Mouse (Mus musculus) R1 (cell line): Measurements from ENCODE around the gene Rsrc1.
A peak's percentile ranks its signal among the peaks of the same experiment; 100 is the strongest.

ENCODE experiments used
- DNase-seq: peaks from one replicate; pipeline ENCODE4 v3.0.0-alpha.2; 2018; ENCODE audit warnings: low read depth, low spot score

Rsrc1 gene

DNA sequence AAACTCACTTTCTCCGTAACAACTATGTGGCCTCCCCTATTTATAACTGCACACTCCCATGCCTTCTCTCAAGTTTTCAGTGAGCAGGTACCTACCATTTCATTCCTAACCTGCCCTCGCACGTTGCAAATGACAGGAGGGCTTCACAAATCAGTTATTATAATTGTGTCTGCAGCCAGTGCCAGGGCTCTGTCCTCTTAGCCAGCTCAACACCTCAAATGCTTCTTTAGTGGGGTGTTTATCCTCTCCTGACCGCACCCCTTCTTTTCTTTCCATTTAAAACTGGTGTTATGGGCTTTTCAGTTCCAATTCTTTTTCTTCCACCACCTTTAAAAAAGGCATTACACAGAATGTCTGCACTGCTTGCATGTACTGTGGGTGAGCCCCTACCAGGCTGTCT is 391.0 kb downstream of the Rsrc1 start:
- DNase-seq: no peak

- DNase-seq: no peak
These were observed 391.6 kb downstream of the Rsrc1 start for GRCm38 (mm10) chr3:67372781-67373180.

GRCm38 (mm10) chr3:67373872-67374271 is 392.7 kb downstream of the Rsrc1 start, which contains the start of gene Mlf1:
Gene Mlf1, plus strand, starts transcription at chr3:67374097.
- DNase-seq: peak; percentile 86

DNA sequence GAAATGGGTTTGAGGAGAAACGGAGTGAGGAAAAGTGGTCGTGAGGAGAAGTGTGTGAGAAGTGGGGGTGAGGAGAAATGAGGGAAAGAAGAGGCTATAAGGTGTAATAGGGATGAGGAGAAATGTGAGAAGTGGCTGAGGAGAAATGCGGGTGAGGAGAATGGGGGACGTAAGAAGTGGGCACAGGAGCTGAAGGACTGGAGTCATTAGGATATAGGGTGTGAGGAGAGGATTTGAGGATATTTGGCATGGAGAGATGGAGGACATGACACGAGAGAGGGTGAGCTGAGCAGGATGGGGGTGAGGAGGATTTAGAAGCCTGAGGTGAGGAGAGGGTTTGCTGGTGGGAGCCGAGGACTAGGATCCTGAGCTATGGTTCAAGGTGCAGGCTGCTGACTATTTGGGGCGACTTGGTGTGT is 393.2 kb downstream of the Rsrc1 start:
- DNase-seq: no peak

- no peak for DNase-seq
These were observed 393.9 kb downstream of the Rsrc1 start, which contains the start of gene Gm17402 for GRCm38 (mm10) chr3:67375063-67375462. Gene Gm17402, minus strand, starts transcription at chr3:67375163.

- DNase-seq: no peak
These were observed 397.0 kb downstream of the Rsrc1 start for GRCm38 (mm10) chr3:67378215-67378614.
